Mouse (Mus musculus) lung, embryonic 16.5 days (tissue): ENCODE results near the gene Grin2b. TPM values are rescaled to one million over a fixed set of nuclear protein-coding genes. Genes with fewer than 3 reads are reported as not detected.

ENCODE experiments used
- microRNA-seq: library from miRNA; unstranded; fragments of <30 nt; microRNA quantifications from one replicate; pipeline ENCODE4, GENCODE M21; 2016
- polyA plus RNA-seq: library from polyadenylated mRNA; unstranded; fragments of >200 nt; fragmentation: Nextera tagmentation; extraction: Ambion mirVana; gene quantifications from 2 replicates; pipeline ENCODE4 v1.2.1, GENCODE M21; 2015

Grin2b gene
- polyA plus RNA-seq, 1 experiment from 2014 or later, result 2.8 TPM

Small RNAs within 50 kb of the gene (microRNA-seq; reads per million reads assigned to microRNA genes)
- not detected for gene Gm22892

Other genes starting within 250 kb of the Grin2b start
- not detected in 2 replicates for gene Gm8994, start 154.0 kb upstream of the Grin2b start, polyA plus RNA-seq
- 0.10 and 0.38 TPM in 2 replicates for gene E330021D16Rik, start 242.1 kb upstream of the Grin2b start, polyA plus RNA-seq